Mouse (Mus musculus) gastrocnemius, adult 2 months (tissue): ENCODE results near the gene H2al2a. TPM values are rescaled to one million over a fixed set of nuclear protein-coding genes. Genes with fewer than 3 reads are reported as not detected.

Experiments
- DNase-seq: peaks from one replicate; pipeline ENCODE4 v3.0.0; 2022
- H3K27ac ChIP-seq: fragments of 200-600 bp; 2 replicates; pipeline ENCODE4 v1.8.1; 2022; ENCODE audit warnings: mild to moderate bottlenecking
- H3K4me3 ChIP-seq: fragments of 200-600 bp; 2 replicates; pipeline ENCODE4 v1.8.1; 2022; ENCODE audit warnings: mild to moderate bottlenecking, moderate library complexity
- CTCF ChIP-seq: fragments of 200-600 bp; IDR thresholded peaks from 2 replicates; pipeline ENCODE4 v1.8.1; 2022; ENCODE audit warnings: antibody characterized with exemption, mild to moderate bottlenecking, moderate library complexity
- intact Hi-C: fragments of 180-260 bp; cut with DNase I; formaldehyde crosslinking; loops from one replicate; pipeline ENCODE4 v1.15.1; 2025
- long read RNA-seq, 2 experiments: library from polyadenylated mRNA; stranded (forward); transcript quantifications; one replicate each; pipeline ENCODE4 v2.0.0; 2021
- total RNA-seq, 2 experiments: library from RNA; stranded (reverse); gene quantifications; 2 replicates each; pipeline ENCODE4 v1.2.3; 2021

Gene H2al2a
- not detected for total RNA-seq
- long read RNA-seq, experiment 1 = 0 reads
- long read RNA-seq, experiment 2 = 0 reads

DNA sequence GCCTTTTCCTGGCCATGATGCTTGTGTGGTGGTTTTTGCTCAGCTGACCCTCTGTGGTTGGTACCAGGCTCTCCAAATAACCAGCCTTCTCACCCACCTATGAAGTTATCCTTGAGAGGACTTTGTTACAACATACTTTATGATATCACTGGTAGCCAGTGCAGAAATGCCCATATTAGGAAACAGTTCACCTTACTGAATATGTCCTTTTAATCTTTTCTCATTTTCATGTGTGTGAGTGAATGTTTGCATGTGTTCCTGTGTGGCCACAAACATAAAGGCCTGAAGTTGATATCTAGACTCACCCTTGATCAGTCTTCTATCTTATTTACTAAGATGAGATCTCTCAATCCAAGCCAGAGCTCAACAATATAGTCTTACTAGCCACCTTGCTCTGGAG is at the start of gene H2al2a:
Gene H2al2a (minus strand): TSS at position 101 of the 400 bp plus-strand sequence.
- Histone ChIP-seq H3K27ac (no peak within 1 kb of the TSS), H3K4me3 (no peak within 1 kb of the TSS)
- intact Hi-C loops = no loop called here
- no peak for DNase-seq
- no peak for TF ChIP-seq CTCF

DNA sequence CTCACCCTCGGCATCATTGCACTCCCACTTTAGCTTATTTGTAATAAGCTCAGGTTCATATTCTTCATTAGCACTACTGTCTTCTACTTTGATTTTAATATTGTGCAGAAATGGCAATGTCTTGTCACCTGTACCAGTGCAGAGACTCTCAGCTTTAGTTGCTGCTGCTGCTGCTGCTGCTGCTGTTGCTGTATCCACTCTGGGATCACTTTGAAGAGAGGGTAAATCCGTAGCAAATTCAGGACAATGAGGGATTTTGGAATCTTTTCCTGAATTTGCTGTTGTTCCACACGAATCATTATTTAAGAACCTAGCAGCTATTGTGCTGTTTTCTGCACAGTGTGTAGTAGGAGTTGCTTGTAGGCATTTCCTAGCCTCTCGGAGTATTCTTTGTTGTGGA is 49.4 kb upstream of the H2al2a start:
- Histone ChIP-seq H3K4me3 (peak overlapping the region; percentile 82), H3K27ac (peak overlapping the region; percentile 90)
- no peak for TF ChIP-seq CTCF
- DNase-seq = no peak
- intact Hi-C loops = loop anchor here (2.0 kb wide), 1 partner anchor 15 kb away; no protein-coding TSS in a partner anchor

DNA sequence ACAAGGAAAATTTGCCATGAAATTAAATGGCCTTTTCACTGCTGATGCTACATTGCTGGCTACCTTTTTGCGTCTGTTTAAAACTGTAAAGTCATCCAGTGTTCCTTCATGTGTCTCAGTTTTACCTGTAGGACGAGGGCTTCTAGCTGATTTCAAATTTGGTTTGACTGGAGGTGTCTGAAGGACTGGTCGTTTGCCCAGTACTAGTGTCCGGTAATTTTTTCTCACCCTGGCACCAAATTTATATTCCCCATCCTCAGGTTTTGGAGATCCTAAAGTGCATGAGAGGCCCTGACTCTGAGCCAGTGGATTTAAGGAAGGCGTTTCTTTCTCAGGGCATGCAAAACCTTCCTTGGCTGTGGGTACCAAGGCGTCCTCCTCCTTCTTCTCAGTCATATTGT is 49.0 kb upstream of the H2al2a start:
- intact Hi-C loops = loop anchor here (2.0 kb wide), 1 partner anchor 15 kb away; no protein-coding TSS in a partner anchor
- Histone ChIP-seq H3K4me3 (peak overlapping the region; percentile 82), H3K27ac (no peak overlapping the region)
- no peak for TF ChIP-seq CTCF
- DNase-seq = no peak

GRCm38 (mm10) chr2:18045143-18045780 is 48.5 kb upstream of the H2al2a start:
- no peak for DNase-seq
- Histone ChIP-seq H3K4me3 (no peak overlapping the region), H3K27ac (no peak overlapping the region)
- TF ChIP-seq CTCF = no peak
- intact Hi-C loops = no loop called here

DNA sequence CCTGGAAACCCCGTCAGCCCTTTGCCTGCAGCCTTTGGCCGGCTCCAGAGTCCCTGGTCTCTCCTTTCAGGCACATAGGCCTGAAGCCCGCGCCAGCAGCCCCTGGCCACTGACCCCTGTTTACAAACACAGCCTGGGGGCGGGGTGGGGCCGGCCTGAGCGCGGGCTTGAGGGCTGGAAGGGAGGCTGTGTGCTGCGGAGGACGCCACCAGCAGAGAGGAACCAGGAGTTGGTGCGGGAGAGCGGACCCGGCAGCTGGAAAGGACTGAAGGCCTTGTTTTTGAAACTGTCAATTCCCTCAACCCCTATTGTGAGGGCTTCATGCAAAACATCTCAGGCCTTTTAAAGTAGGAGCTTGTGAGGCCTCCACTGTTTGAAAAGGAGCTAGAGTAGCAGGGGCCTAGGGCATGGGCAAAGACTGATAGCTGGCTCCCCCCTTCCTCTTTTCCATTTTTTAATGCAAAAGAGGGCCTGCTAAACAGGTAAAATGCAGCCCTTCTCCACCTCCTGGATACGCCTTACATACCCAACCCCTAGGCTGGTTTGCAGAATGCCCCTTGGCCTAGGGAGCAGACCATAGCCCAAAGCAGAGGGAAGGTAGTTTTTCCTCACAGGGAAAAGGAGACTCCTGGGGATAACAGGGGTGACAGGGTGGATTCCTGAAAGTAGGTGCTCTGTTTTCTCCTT is 44.6 kb upstream of the H2al2a start:
- intact Hi-C loops = no loop called here
- Histone ChIP-seq H3K27ac (no peak overlapping the region), H3K4me3 (no peak overlapping the region)
- no peak for TF ChIP-seq CTCF
- DNase-seq = no peak

DNA sequence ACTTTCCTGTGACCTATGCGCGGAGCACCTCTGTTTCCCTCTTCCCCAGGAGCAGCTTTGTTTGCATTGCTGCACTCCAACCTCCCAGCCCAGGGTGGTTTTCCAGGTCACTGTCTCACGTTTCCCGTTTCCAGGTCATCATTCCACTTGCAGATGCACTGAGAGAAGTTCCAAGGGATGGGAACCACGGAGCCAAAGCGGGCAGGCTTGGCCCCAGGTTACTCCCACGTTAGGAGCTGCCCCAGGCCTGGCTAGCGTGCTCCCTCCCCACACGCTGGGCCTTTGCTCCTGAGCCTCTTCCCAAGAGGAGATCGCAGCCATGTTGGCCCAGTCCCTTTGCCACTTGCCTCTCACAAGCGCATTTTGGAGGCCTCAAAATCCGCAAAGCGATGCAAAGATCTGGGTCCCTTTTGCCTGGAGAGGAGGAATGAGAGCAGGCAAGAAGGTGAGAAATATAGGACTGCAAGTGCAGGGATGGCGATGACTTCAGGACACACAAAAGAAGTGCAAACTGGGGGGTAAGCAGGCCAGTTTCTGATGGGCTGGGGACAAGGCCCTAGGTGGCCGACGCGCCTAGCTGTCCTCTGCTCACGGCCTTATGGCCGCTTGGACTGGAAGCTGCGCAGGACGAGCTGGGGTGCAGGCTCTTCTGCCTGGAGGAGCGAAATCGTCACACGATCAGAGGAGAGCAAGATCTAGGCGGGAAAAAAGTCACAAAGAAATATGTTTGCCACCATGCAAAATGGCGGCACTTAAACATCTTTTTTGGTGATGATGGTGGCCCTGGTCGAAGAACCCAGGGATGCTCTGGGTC is 43.8 kb upstream of the H2al2a start:
- no peak for TF ChIP-seq CTCF
- Histone ChIP-seq H3K4me3 (no peak overlapping the region), H3K27ac (no peak overlapping the region)
- DNase-seq = no peak
- intact Hi-C loops = no loop called here

GRCm38 (mm10) chr2:18039566-18040290 is 43.0 kb upstream of the H2al2a start:
- intact Hi-C loops = no loop called here
- Histone ChIP-seq H3K27ac (no peak overlapping the region), H3K4me3 (peak overlapping the region; percentile 25)
- no peak for TF ChIP-seq CTCF
- DNase-seq = no peak

GRCm38 (mm10) chr2:18038895-18039371 is 42.2 kb upstream of the H2al2a start:
- no peak overlapping the region for H3K27ac ChIP-seq
- intact Hi-C loops = no loop called here
- no peak overlapping the region for H3K4me3 ChIP-seq
- no peak for DNase-seq
- no peak for TF ChIP-seq CTCF

GRCm38 (mm10) chr2:18038141-18038752 is 41.5 kb upstream of the H2al2a start:
- intact Hi-C loops = no loop called here
- DNase-seq = no peak
- Histone ChIP-seq H3K4me3 (no peak overlapping the region), H3K27ac (no peak overlapping the region)
- TF ChIP-seq CTCF = no peak

DNA sequence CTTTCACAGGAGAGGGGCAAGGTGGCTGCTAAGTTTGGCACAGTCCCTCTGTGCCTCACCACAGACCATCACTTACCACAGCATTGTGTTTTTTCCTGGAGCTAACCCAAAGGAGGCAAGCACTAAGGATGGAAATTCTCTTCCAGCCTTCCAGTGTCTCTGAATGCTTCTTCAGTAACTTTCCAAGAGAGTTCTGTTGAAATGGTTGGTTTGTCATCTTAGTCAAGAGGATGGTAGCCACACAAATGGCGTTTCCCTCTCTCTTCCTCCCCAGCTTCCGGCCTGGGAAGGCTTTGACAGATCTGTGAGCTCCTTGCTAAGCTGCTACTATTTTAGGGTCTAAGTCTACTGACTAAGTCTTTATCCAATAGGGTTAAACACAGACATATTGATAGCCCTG is 40.7 kb upstream of the H2al2a start, which contains the start of gene A930004D18Rik:
Gene A930004D18Rik (minus strand): TSS at position 247 of the 400 bp plus-strand sequence.
- no peak within 1 kb of the TSS for H3K4me3 ChIP-seq
- intact Hi-C loops = no loop called here

GRCm38 (mm10) chr2:18034371-18035250 is 37.9 kb upstream of the H2al2a start:
- intact Hi-C loops = no loop called here
- Histone ChIP-seq H3K27ac (no peak overlapping the region), H3K4me3 (no peak overlapping the region)
- DNase-seq = no peak
- no peak for TF ChIP-seq CTCF

More for the DNA sequence above, 40.7 kb upstream of the H2al2a start, which contains the start of gene A930004D18Rik:
- no peak for DNase-seq
- no peak within 1 kb of the TSS for H3K27ac ChIP-seq
- TF ChIP-seq CTCF = no peak
